Mouse (Mus musculus) cerebellum, postnatal 4 days (tissue): ENCODE data around the gene Jazf1.

ENCODE experiments used
- DNase-seq, 2 experiments: peaks; one replicate each; pipeline ENCODE4 v3.0.0; 2022; ENCODE audit warnings: low spot score in 2 of 2, mixed read lengths in 1 of 2

Gene Jazf1

GRCm38 (mm10) chr6:52912143-52912918 lies 156.1 kb downstream of the Jazf1 start:
- DNase-seq: no peak

- DNase-seq: no peak
Observed at GRCm38 (mm10) chr6:52906801-52907200, 161.6 kb downstream of the Jazf1 start.

- DNase-seq: no peak
Observed at GRCm38 (mm10) chr6:52905100-52905499, 163.3 kb downstream of the Jazf1 start.

GRCm38 (mm10) chr6:52903226-52903960 lies 165.0 kb downstream of the Jazf1 start:
- DNase-seq: no peak

GRCm38 (mm10) chr6:52899574-52900245 lies 168.7 kb downstream of the Jazf1 start:
- no peak for DNase-seq

- DNase-seq: no peak
Observed at GRCm38 (mm10) chr6:52895075-52895474, 173.4 kb downstream of the Jazf1 start.

GRCm38 (mm10) chr6:52894501-52894823 lies 174.0 kb downstream of the Jazf1 start:
- no peak for DNase-seq

- DNase-seq: no peak
Observed at GRCm38 (mm10) chr6:52893811-52894500, 174.5 kb downstream of the Jazf1 start.

- DNase-seq: no peak
Observed at GRCm38 (mm10) chr6:52892978-52893377, 175.5 kb downstream of the Jazf1 start.

GRCm38 (mm10) chr6:52887541-52888203 lies 180.8 kb downstream of the Jazf1 start:
- DNase-seq: peak in 1 of 2 experiments; percentile 49

GRCm38 (mm10) chr6:52883773-52884172 lies 184.7 kb downstream of the Jazf1 start:
- DNase-seq: no peak

- no peak for DNase-seq
Observed at GRCm38 (mm10) chr6:52877176-52877575, 191.3 kb downstream of the Jazf1 start.

GRCm38 (mm10) chr6:52871306-52871705 lies 197.1 kb downstream of the Jazf1 start:
- no peak for DNase-seq

- DNase-seq: no peak
Observed at GRCm38 (mm10) chr6:52869252-52869651, 199.2 kb downstream of the Jazf1 start.

- no peak for DNase-seq
Observed at GRCm38 (mm10) chr6:52868352-52868751, 200.1 kb downstream of the Jazf1 start.

- DNase-seq: no peak
Observed at GRCm38 (mm10) chr6:52861928-52862327, 206.5 kb downstream of the Jazf1 start.

GRCm38 (mm10) chr6:52861186-52861820 lies 207.1 kb downstream of the Jazf1 start:
- peak in 1 of 2 experiments; percentile 45 for DNase-seq

- no peak for DNase-seq
Observed at GRCm38 (mm10) chr6:52860713-52861112, 207.7 kb downstream of the Jazf1 start.

GRCm38 (mm10) chr6:52858911-52859431 lies 209.5 kb downstream of the Jazf1 start:
- DNase-seq: no peak

GRCm38 (mm10) chr6:52852404-52853107 lies 215.9 kb downstream of the Jazf1 start:
- DNase-seq: no peak
